Mouse (Mus musculus) stomach, postnatal 0 days (tissue): ENCODE measurements around the gene Tsen34.

Source experiments
- CTCF ChIP-seq: IDR thresholded peaks from 2 replicates; pipeline ENCODE4 v1.5.1; 2016; ENCODE audit warnings: antibody characterized with exemption, low read depth, mild to moderate bottlenecking, moderate library complexity
- EP300 ChIP-seq: optimal IDR thresholded peaks from 2 replicates; pipeline ENCODE3; 2016; ENCODE audit warnings: antibody characterized with exemption

DNA sequence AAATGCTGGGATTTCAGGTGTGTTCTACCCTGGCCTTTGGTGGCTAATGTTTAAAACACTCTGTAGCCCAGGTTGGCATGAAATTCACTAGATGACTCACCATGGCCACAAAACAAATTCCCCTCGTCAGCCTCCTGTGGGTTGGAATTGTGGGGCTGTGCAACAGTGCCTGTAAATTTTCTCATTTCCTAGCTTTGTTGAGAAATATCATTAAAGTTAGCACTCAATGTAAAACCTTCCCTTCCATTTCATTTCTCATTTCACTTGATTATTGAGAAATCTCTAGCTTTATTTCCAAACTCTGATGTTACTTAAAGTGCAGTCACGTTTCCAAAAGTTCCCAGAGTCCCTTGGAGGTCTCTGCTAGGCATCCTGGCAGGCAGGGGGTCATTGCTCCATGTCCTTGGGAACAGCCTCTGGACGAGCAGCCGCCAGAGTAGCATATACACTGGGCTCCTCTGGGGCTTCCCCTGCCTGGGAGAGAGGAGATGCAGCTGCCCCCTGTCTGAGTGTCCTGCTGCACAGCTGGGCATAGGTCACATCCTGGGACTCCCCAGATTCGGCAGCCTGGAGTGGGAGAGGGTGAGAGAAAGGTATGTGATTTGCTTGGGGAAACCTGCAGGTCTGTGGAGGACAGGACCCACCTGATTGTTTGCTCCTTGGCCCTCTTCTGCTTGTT is 19.7 kb downstream of the Tsen34 start:
- TF ChIP-seq CTCF (no peak), EP300 (no peak)
